In the genomic region with DNA sequence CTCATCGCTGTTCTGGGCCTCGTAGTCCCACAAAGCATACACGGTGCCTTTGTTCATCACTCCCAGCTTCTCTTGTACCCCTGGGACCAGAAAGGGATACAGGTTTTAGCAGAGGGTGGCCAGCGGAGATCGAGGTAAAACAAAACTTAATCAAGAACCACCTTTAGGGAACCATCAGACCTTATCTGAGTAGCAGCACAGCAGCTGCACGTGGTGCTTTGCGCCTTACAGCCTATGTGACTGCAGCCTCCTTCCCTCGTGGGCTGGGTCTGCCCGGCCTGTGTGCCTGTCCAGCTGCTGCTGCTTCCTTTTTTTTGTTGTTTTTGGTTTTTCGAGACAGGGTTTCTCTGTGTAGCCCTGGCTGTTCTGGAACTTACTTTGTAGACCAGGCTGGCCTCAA, we compare ENCODE assay signal across 24 mouse cellular contexts. TPM values are rescaled to one million over a fixed set of nuclear protein-coding genes. Genes with fewer than 3 reads are reported as not detected.
DNase-seq lines count a peak whose midpoint lies in the region; ATAC-seq lines count a peak whose summit lies in the region.
"Had no signal": no experiment of that assay in that cellular context is flagged by ENCODE, and none has a peak within 500 bp of the region (broad histone marks: within the 10 kb centered on the region; RNA-seq: fewer than 3 reads in every experiment).

No protein-coding gene starts in this region.

- no peaks in the 10 kb centered on the region for H3K27me3 ChIP-seq in forebrain, embryonic 13.5 days
- H3K27me3 ChIP-seq in forebrain, embryonic 14.5 days (replicated peaks; ENCODE audit: control insufficient read depth, insufficient read depth, low read length), result no peaks in the 10 kb centered on the region
- no peaks in the 10 kb centered on the region for H3K27me3 ChIP-seq in liver, embryonic 12.5 days (replicated peaks)
- H3K27me3 ChIP-seq: embryonic facial prominence, embryonic 13.5 days; intestine, embryonic 15.5 days; limb, embryonic 13.5 days; megakaryocyte, embryonic 14.5 days; midbrain, embryonic 15.5 days had no signal

- peaks cover 11% of the 10 kb centered on the region; the same call in 1 of the 2 replicates for H3K4me1 ChIP-seq in forebrain, embryonic 13.5 days
- no peaks in the 10 kb centered on the region for H3K4me1 ChIP-seq in forebrain, embryonic 14.5 days (ENCODE audit: control insufficient read depth, insufficient read depth, low read length)
- H3K4me1 ChIP-seq in liver, embryonic 12.5 days, result peaks cover 53% of the 10 kb centered on the region
- H3K4me1 ChIP-seq: embryonic facial prominence, embryonic 13.5 days; intestine, embryonic 15.5 days; limb, embryonic 13.5 days; midbrain, embryonic 15.5 days had no signal

- no peak overlapping the region for H3K4me2 ChIP-seq in forebrain, embryonic 13.5 days
- H3K4me2 ChIP-seq in forebrain, embryonic 14.5 days (ENCODE audit: low read length), result no peak overlapping the region
- no peak overlapping the region for H3K4me2 ChIP-seq in liver, embryonic 12.5 days
- H3K4me2 ChIP-seq: embryonic facial prominence, embryonic 13.5 days; intestine, embryonic 15.5 days; limb, embryonic 13.5 days; lung, embryonic 14.5 days; midbrain, embryonic 15.5 days had no signal

- ATAC-seq in forebrain, embryonic 13.5 days, result no peak
- no peak for ATAC-seq in forebrain, embryonic 14.5 days
- peak; percentile 42 for ATAC-seq in liver, embryonic 12.5 days
- peak; percentile 61 for ATAC-seq in megakaryocyte progenitor cell, adult 5-6 weeks (replicated peaks; ENCODE audit: poor library complexity)
- ATAC-seq: CD4-positive, CD25-positive, alpha-beta regulatory T cell, adult 4 months; forebrain, embryonic 16.5 days; intestine, embryonic 15.5 days; midbrain, embryonic 15.5 days had no signal

- WGBS in forebrain, embryonic 13.5 days, result 88% methylated on average over 10 of the region's 10 CpGs
- 91% methylated on average over 10 of the region's 10 CpGs for WGBS in forebrain, embryonic 14.5 days
- 55% methylated on average over 10 of the region's 10 CpGs for WGBS in liver, embryonic 12.5 days (ENCODE audit: insufficient replicate concordance)

- peaks cover 85% of the 10 kb centered on the region for H3K36me3 ChIP-seq in forebrain, embryonic 13.5 days (ENCODE audit: poor library complexity, severe bottlenecking)
- H3K36me3 ChIP-seq in forebrain, embryonic 14.5 days (ENCODE audit: control insufficient read depth, insufficient read depth, low read length), result peaks cover 77% of the 10 kb centered on the region
- H3K36me3 ChIP-seq in liver, embryonic 12.5 days, result peaks cover 100% of the 10 kb centered on the region

- no peak overlapping the region for H3K4me3 ChIP-seq in forebrain, embryonic 13.5 days
- H3K4me3 ChIP-seq in forebrain, embryonic 14.5 days (ENCODE audit: low read depth, low read length), result no peak overlapping the region
- H3K4me3 ChIP-seq in liver, embryonic 12.5 days, result no peak overlapping the region
- H3K4me3 ChIP-seq: embryonic facial prominence, embryonic 13.5 days; erythroblast, embryonic 14.5 days; heart, adult 2 months; intestine, embryonic 15.5 days; limb, embryonic 13.5 days; megakaryocyte, embryonic 14.5 days; midbrain, embryonic 15.5 days had no signal

- peak overlapping the region; percentile 61 for H3K27ac ChIP-seq in forebrain, embryonic 13.5 days
- H3K27ac ChIP-seq in forebrain, embryonic 14.5 days (ENCODE audit: low read depth, low read length), result no peak overlapping the region
- H3K27ac ChIP-seq in liver, embryonic 12.5 days, result peak overlapping the region; percentile 36; the same call in 1 of the 2 replicates
- H3K27ac ChIP-seq: heart, adult 2 months; intestine, embryonic 15.5 days; limb, embryonic 13.5 days; midbrain, embryonic 15.5 days had no signal

- no peak for DNase-seq in forebrain, embryonic 14.5 days (ENCODE audit: low spot score)
- peak; percentile 86 for DNase-seq in A20 (ENCODE audit: low read depth, low spot score)
- DNase-seq in thymus, postnatal 4 days, result no peak
- no peak for DNase-seq in c-Kit-positive CD71-positive TER-119-positive erythroid progenitor cells, embryonic 14.5 days (ENCODE audit: low spot score)
- DNase-seq: adrenal gland, postnatal 25 days; embryo, embryonic 11 days; gastrocnemius, postnatal 25 days; heart, adult 2 months; kidney, postnatal 25 days; lung, embryonic 14.5 days; right cerebral cortex, postnatal 4 days; thymus, adult 18-20 months; thymus, postnatal 36 days had no signal

- H3K9me3 ChIP-seq in forebrain, embryonic 13.5 days (replicated peaks), result no peaks in the 10 kb centered on the region
- H3K9me3 ChIP-seq in forebrain, embryonic 14.5 days (replicated peaks; ENCODE audit: control insufficient read depth, low read length), result no peaks in the 10 kb centered on the region
- H3K9me3 ChIP-seq in liver, embryonic 12.5 days (replicated peaks), result no peaks in the 10 kb centered on the region
- H3K9me3 ChIP-seq: embryonic facial prominence, embryonic 13.5 days; intestine, embryonic 15.5 days; limb, embryonic 13.5 days; megakaryocyte, embryonic 14.5 days; midbrain, embryonic 15.5 days had no signal

- no peak overlapping the region for H3K9ac ChIP-seq in forebrain, embryonic 13.5 days
- no peak overlapping the region for H3K9ac ChIP-seq in forebrain, embryonic 14.5 days (ENCODE audit: low read length)
- no peak overlapping the region for H3K9ac ChIP-seq in liver, embryonic 12.5 days
- H3K9ac ChIP-seq: embryonic facial prominence, embryonic 13.5 days; intestine, embryonic 15.5 days; limb, embryonic 13.5 days; lung, embryonic 14.5 days; midbrain, embryonic 15.5 days had no signal

RNA-seq across cellular contexts. Expression of a gene that starts 16.4 kb away (rescaled TPM):
- polyA plus RNA-seq in forebrain, embryonic 13.5 days (2015; fragmentation: Nextera tagmentation; extraction: Ambion mirVana), result 42.4 and 45.6 TPM in 2 replicates
- polyA plus RNA-seq in forebrain, embryonic 14.5 days (2014; fragmentation: Nextera tagmentation; extraction: Ambion mirVana), result 43.0 and 45.0 TPM in 2 replicates
- 60.6 and 61.9 TPM in 2 replicates for polyA plus RNA-seq in liver, embryonic 12.5 days (2016; fragmentation: Nextera tagmentation; extraction: Ambion mirVana)
- total RNA-seq in megakaryocyte progenitor cell, adult 5-6 weeks (2015), result 7.5 and 8.7 TPM in 2 replicates
- total RNA-seq in megakaryocyte progenitor cell, adult 5-6 weeks (2017), result 7.5 and 9.6 TPM in 2 replicates

RNA-seq across cellular contexts. Expression of a gene that starts 16.7 kb away (rescaled TPM):
- 5.5 and 6.6 TPM in 2 replicates for polyA plus RNA-seq in forebrain, embryonic 13.5 days (2015; fragmentation: Nextera tagmentation; extraction: Ambion mirVana)
- polyA plus RNA-seq in forebrain, embryonic 14.5 days (2014; fragmentation: Nextera tagmentation; extraction: Ambion mirVana), result 3.0 and 3.7 TPM in 2 replicates
- 7.7 and 8.2 TPM in 2 replicates for polyA plus RNA-seq in liver, embryonic 12.5 days (2016; fragmentation: Nextera tagmentation; extraction: Ambion mirVana)
- total RNA-seq in megakaryocyte progenitor cell, adult 5-6 weeks (2015), result 8.8 and 14.8 TPM in 2 replicates
- 8.2 and 15.1 TPM in 2 replicates for total RNA-seq in megakaryocyte progenitor cell, adult 5-6 weeks (2017)

Comparison
In these comparisons a context has a peak if more than half of its experiments do, and no peak if none do; other contexts are left out.
1. ATAC-seq: peak in liver, embryonic 12.5 days (single experiment) and megakaryocyte progenitor cell, adult 5-6 weeks (single experiment); none in forebrain, embryonic 13.5 days (single experiment) and forebrain, embryonic 14.5 days (single experiment).